Mouse (Mus musculus) left cerebral cortex, postnatal 14 days (tissue): ENCODE data around the gene Disc1. TPM values are rescaled to one million over a fixed set of nuclear protein-coding genes. Genes with fewer than 3 reads are reported as not detected.

ENCODE experiments used
- DNase-seq, 2 experiments: peaks; one replicate each; pipeline ENCODE4 v3.0.0; 2021 to 2022; ENCODE audit warnings: low spot score in 2 of 2, mixed read lengths in 1 of 2
- intact Hi-C: fragments of 180-260 bp; cut with DNase I; formaldehyde crosslinking; loops from one replicate; pipeline ENCODE4 v1.15.1; 2025
- total RNA-seq, 2 experiments: library from RNA; stranded (reverse); gene quantifications; 2 replicates each; pipeline ENCODE4 v1.2.3; 2021

Disc1 gene
- total RNA-seq, 2 experiments from 2014 or later, result 1.9 to 4.0 TPM

DNA sequence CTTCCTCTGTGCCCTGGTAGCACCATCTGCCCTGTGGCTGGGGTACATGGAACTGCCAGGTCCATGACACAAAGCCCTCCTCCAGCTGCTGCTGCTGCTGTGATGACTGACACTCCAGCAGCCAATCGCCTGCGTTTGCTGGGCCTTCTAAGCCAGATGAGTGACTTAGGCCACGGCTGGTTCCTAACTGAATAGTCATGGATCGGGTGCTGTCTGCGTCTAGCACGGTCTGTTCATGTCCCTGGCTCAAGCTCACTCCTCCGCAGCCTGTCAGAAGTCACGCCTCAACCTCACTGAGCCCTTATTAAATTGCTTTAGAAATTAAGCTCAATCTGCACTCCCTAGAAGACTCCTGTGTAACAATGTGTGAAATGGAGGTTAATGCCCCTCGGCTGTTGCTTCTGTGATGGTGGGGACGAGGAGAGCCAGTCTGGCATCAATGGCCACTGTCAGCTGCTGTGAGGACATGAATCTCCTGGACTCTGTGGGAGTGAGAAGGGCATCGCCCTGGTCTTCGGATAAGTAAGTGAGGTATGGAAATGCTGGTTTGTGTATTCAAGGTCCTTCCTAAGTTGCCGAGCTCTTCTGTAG lies 146.4 kb downstream of the Disc1 start:
- intact Hi-C loops, result no loop called here
- DNase-seq, result no peak

DNA sequence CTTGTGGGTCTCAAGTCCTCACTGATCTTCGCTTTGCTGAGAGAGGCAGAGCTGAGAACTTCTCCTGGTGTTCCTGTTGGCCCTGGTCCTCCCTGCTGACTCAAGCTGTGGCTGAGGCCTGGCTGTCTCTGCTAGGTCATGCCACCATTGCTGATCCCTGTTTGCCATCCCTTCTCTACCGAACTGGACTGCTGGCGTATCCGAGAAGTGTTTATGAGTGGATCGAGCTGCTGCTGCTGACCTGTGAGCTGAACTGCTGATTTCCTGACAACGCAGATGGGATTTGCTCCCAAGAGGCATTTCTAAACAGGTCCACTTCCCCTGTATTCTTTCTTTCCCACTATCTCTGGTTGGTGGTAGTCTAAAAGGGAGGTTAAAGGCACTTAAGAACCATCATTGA lies 147.7 kb downstream of the Disc1 start:
- intact Hi-C loops, result no loop called here
- DNase-seq, result no peak

DNA sequence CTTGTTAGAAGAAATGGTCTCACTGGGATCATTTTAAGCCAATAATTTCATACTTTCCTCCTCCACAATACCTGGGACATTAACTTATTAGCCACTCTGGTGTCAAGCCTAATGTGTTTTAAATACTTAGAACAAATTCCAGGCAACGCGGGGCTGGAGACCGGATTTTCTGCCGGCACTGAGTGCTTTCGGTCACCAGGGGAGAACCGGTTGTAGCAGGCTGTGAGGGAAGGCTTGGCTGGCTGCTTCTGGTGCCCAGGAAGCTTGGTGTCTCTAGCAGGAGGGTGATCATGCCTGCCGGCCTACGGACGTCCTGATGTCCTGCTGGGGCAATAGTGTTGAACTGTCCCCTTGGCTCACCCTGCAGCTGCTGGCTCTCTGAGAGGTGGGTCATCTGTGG lies 149.0 kb downstream of the Disc1 start:
- DNase-seq, result no peak
- intact Hi-C loops, result no loop called here

DNA sequence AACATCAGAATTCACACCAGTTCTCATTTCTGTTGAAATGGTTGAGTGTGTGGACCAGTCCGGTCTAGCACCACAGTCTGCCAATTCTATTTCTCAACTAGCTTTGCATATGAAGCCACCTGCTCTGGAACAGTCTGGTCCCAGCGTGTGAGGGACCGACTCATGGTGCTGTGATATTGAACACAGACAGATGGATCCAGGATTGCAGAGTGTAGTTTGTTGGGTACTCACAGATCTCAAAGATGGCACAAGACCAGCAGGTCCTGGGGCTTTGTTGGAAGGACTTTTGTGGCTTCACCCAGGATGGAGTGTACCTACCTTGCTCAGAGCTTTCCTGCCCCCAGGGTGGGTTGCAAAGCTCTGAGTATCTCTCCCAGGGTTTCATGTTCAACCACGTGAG lies 151.6 kb downstream of the Disc1 start:
- intact Hi-C loops, result no loop called here
- DNase-seq, result no peak

DNA sequence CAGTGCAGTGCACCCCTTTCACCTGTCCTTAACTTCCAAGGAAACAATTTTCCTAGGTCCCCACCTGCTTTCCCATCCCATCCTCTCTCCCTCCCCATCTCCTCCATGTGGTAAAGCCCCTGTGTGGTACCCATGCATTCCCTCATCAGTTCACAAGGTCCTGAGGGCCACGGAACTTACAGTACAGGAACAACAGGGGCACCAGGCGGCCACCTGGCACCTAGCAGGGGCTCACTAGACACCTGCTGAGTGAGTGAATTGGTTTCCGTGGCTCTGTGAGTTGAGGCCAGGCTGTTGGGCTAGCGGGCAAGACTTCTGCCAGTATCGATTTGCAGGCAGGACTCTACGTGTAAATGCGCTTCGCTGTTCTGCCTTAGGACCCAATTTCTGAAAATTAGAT lies 152.4 kb downstream of the Disc1 start:
- intact Hi-C loops, result no loop called here
- no peak for DNase-seq

DNA sequence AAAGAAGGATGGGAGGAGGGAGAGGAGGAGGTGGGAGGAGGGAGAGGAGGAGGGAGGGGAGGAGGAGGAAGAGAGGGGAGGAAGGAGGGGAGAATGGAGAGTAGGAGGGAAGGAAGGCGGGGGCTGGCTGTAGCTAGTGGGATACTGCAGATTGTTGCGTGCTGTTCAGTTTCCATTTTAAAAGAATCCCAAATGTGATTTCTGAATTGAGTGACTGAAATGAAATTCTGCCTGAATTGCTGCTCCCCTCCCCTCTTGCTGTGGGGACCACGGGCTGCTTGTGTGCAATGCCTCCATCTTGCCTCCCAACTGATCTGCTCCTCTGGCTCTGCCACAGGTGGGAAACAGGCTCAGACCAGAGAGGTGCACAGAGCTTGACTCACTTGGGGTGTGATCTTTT lies 153.0 kb downstream of the Disc1 start:
- intact Hi-C loops, result no loop called here
- no peak for DNase-seq

DNA sequence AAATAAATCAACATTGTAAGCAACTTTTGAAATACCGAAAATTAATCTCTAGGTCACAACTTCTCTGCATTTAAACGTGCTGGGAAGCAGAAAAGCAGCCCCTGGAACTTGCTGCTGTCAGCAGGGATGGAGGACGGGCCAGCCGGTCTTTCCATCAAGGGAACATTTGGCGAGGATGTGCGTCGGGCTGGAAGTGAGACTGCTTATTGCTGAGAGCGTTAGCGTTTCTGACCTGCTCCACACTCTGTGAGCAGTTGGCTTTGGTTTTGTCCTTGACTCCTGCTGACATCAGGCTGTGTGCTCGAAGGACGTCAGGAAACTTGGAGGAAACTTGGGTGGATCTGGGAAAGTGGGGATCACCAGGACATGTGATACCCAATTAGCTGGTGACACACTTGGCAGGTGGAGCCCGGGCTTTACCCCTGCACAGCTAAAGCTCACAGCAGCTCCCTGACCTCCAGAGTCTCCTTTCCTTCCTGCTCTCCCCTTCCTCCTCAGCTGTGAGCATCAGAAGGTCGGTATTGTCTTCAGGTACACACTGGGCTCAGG lies 158.7 kb downstream of the Disc1 start:
- no peak for DNase-seq
- intact Hi-C loops, result no loop called here

DNA sequence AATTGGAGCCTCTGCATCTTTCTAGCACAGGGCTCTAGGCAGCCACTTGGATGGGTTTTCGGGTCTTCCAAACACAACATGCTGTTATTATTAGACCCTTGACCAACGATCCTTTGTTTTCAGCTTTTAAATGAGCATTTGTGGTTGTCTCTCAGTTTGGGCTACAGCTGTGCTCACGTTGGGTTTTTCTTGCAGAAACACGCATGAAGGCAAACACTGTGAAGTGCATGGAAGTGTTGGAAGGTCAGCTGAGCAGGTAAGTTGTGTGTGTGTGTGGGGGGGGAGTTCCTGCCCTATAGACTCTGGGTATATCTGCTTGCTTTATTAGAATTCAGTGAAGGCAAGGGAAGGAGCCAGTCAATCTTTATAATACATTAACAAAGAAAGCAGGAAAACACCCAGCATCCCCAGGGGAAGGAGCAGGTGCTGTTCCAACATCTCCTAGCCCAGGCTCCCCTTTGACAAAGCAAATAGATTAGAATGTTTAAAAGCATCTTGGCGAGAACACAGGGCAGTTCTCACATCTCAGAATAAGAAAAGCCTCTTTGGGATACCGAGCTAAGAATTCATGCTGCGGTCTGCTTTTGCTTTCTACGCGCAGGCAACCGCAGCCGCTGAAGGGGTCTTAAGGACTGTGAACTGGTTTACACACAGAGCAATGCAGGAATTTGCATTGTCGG lies 164.0 kb downstream of the Disc1 start:
- intact Hi-C loops, result no loop called here
- no peak for DNase-seq

DNA sequence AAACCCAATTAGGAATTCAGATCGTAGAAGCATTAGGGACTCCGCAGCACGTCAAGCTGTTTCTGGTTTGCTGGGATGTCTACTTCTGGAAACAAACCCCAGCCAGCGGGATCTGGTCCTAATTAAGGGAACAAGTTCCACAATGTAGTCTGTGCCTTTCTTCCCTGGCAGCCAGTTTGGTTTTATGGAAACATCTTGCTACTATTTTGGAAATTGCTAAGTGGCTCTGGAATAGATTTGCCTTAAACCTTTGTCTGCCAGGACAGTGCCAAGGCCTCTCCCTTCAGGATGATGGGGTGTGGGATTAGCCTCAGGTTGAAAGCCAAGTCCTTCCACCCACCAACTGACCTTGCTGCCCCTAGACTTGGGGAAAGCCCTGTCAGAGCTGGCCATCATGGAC lies 164.7 kb downstream of the Disc1 start:
- intact Hi-C loops, result no loop called here
- peak; percentile 76 to 78 for DNase-seq

DNA sequence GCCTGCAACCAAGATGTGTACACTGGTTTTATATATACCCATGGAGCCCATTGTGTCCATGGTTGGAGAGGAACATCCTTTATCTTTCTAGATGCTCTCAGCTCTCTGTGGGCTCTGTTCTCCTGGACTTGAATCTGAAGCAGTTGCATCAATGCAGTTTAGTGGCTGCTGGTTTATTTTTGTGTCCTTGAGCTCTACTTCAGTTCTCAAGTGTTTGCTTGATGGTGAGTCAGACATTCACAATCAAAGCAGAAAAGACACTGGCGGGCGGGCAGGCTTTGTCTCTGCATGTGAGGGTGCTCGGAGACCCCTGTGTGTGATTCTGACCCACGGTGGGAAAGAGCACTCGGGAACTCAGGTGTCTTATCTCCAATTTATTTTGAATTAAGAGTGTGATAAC lies 166.6 kb downstream of the Disc1 start:
- no peak for DNase-seq
- intact Hi-C loops, result no loop called here

DNA sequence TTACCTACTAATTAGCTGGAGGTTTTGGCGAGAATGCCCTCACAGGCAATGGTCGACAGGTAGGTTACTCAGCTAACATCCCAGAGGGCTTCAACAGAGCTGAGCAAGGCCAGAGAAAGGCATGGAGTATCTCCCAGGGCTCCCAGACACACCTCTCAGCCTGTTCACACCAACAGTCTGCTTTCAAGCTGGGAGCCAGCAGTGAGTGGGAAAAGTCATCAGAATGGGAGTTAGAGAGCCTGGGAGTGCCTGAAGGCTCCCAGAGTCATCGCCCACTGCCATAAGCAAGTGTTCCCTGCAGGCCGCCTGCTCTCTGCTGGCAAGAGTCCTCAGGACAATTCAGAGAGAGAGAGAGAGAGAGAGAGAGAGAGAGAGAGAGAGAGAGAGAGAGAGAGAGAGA lies 167.1 kb downstream of the Disc1 start:
- no peak for DNase-seq
- intact Hi-C loops, result no loop called here

DNA sequence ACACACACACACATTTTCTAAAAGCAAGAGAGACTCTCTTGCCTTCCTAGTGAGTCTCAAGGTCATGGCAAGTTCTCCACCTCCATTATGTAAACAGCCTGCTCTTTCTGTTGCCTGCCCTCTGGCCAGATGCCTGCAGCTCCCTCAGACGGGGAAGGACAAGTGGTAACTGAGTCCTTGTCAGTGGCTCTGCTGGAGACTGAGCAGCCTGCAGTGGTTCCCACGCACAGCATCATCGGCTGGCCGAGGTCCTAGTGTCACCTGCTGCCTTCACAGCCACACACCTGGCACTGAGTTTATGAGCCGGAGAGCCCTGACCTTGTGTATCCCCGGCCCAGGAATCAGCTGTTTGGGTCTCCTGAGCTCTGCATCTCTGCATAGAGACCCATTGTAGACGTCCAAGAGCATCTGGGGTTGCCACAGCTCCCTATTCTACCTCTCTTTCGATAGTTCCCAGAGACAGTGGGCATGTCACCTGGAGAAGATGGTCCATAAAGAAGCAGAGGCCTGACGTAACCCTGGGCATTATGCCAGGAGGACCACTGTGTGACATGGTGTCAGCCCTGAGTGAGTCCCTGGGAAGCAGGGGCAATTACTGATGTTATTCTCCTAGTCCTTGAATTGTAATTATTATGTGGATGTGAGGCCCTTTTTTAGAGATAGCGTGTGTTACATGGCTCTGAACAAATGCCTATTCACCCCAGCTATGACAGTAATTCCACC lies 169.2 kb downstream of the Disc1 start:
- intact Hi-C loops, result no loop called here
- no peak for DNase-seq

DNA sequence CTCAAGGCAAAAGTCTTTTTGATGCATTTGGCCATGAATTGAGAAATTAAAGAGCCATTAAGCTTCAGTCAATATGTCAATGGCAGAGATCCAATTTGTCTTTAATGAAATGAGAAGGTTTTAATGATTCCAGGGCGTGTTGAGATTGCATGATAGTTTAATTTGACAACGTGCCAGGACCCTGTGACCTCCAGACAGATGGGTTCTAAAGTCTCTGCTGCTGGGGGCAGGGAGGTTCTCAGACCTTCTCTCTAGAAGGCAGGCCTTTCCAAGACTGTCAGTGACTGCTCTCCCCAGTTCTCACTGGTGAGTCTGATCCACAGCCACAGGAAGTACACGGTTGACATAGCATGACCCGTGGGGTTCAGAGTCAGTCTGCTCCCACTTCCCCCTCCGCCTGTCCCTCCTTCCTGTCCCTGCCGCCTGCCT lies 170.3 kb downstream of the Disc1 start:
- intact Hi-C loops, result no loop called here
- DNase-seq, result no peak

DNA sequence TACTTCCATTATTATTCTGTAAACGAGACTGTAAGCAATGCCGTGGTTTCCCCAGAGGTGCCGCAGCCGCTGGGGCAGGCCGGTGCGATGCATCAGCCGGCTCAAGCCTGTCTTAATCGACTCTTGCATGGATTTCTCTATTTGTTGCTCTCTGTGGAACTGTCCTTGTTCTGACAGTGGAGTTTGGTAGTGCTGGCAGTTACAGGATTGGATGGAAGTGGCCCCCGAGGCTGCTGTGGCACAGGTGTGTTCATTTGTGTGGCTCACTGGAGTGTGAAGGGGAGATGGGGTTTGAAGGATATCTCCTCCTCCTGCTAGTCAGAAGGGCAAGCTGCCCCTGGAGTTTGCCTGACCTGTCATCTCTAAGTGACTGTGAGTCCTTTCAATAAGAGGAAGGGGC lies 171.3 kb downstream of the Disc1 start:
- DNase-seq, result no peak
- intact Hi-C loops, result no loop called here

DNA sequence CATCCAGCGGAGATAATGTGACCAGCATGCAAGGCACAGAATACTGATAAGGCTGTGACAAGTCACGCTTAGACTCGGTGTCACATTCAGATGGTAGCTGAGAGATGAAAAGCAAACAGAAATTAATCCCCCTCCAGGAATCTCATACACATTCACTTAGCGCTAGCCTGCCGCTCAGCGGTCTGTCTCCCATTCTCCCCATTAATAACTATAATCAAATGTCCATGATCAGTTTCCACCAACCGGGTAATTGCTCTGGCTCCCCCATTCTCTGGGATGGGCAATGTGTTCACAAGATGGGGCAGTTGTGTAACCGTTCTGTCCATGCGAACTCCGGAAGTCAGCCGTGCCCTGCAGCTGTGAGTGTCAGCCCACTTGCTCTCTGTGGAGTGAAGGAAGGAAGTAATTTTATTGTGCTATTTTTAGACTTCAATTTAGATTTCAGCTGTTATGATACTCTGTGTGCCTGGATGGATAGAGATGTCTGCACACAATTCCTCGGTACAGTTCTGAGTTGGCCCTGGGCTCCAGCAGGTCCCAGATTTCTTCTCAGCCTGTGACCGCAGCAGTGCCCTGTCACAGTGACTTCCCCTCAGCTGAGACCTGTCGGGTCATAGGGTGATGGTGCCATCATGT lies 173.1 kb downstream of the Disc1 start:
- intact Hi-C loops, result no loop called here
- no peak for DNase-seq

DNA sequence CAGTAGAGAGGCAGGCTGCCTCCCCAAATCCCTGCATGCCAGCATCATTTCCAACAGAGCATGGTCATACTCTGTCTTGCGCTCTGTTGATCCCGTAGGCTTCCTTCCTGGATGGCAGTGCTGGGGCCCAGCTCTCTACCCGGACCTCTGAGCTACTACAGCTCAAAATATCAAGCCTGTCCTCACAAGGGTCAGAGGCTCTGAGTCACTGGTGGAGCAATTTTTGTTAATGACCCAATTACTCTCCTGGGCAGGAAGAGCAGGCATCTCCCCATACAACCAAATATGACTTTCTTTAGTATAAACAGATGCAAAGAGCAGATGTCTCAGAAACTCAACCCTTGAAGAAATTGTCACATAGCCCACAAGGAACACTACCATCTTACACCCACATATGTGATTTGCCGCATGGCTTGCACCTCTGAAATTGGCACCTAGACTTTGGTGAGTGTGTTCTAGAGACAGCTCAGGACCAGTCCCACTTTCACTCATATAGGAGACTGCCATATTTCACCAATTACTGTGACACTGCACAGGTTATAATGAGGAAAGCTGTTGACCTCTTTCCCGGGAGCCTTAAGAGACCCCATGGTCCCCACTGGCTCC lies 176.6 kb downstream of the Disc1 start:
- DNase-seq, result no peak
- intact Hi-C loops, result no loop called here

DNA sequence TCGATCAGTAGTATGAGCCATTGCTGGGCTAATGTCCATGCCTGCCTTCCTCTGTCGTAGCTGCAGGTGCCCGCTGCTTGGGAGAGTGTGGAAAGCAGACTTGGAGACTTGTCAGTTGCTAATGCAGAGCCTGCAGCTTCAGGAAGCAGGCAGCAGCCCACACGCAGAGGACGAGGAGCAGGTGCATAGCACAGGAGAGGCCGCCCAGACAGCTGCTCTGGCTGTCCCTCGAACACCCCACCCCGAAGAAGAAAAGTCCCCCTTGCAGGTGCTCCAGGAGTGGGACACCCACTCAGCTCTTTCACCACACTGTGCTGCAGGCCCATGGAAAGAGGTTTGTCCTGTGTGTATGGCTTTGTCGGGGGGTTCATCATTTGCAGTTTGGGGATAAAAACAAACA lies 178.7 kb downstream of the Disc1 start:
- no peak for DNase-seq
- intact Hi-C loops, result no loop called here

DNA sequence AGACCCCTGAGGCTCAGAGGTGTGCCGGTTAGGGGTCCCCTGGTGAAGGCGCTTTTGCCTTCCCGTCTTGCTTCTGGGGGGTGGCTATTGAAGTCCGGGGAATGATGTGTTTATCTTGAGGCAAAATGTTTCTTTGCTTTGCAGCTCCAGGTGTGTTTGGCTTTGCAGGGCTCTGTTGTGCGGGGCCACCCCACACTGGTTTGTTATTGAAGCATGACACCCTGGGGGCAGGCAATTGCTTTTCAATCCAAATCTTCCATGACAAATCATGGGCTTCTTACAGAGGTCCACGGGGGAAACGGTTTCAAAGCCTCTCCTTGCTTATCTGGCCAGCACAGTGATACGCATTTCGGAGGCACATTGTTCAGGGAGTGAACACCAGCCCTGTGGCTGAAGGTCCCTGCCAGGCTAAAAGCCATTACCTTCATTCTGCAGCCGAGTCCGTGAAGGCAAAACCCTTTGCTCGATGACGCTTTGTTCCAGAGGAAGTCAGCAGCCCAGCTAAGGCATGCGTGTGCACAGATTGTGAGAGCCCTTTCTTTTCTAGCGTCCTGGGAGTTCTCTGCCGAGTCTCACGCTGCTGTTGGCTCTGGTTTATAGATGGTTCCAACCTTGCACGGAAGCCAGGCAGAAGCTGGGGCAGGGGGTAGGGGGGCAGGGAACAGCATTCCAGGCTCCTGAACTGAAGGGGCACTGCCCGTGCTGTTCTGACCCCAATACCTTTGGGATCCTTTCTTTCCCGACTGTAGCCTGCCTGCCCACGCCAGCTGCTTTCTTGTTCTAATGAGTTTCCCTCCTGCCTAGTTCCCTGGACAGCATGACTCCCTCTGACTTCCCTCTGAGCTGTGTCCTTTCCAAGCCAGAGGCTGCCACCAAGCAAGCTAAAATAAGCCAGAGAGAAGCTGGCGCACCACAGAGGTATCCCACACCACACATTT lies 182.2 kb downstream of the Disc1 start:
- intact Hi-C loops, result no loop called here
- no peak for DNase-seq

DNA sequence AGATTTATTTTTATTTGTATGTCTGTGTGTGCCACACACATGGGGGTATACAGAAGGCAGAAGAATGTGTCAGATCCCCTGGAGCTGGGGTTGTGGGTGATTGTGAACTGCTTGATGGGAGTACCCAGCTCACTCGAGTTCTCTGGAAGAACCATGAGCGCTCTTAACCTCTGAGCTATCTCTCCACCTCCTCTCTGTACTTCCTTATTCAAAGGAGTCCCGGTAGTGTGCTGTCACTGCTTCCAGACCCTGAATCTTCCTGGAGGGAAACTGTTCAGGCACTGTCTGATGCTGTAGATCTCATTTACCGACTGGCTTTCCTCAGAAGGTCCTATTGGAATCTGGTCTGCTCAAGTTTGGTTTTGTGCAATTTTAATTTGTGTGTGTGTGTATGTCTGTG lies 186.8 kb downstream of the Disc1 start:
- intact Hi-C loops, result no loop called here

More for the DNA sequence above, 186.8 kb downstream of the Disc1 start:
- no peak for DNase-seq
